Mouse (Mus musculus) ovary, postnatal 10 days (tissue): ENCODE measurements around the gene Mtx2.

Source experiments
- DNase-seq: peaks from one replicate; pipeline ENCODE4 v3.0.0; 2022; ENCODE audit warnings: low spot score

Gene Mtx2

GRCm38 (mm10) chr2:74917880-74918537 is 92.4 kb downstream of the Mtx2 start:
- DNase-seq: no peak

GRCm38 (mm10) chr2:74925968-74926814 is 100.6 kb downstream of the Mtx2 start:
- no peak for DNase-seq
